Mouse (Mus musculus) bone marrow macrophage, adult 2 months (primary cell): Measurements from ENCODE around the gene Cnih2.

Source experiments
- CTCF ChIP-seq: IDR thresholded peaks from 2 replicates; pipeline ENCODE4 v1.5.1; 2012; ENCODE audit warnings: low read depth, mild to moderate bottlenecking, low read length, moderate library complexity
- POLR2A ChIP-seq: IDR thresholded peaks from 2 replicates; pipeline ENCODE4 v1.6.1; 2012; ENCODE audit warnings: mild to moderate bottlenecking, low read depth, low read length, borderline replicate concordance

DNA sequence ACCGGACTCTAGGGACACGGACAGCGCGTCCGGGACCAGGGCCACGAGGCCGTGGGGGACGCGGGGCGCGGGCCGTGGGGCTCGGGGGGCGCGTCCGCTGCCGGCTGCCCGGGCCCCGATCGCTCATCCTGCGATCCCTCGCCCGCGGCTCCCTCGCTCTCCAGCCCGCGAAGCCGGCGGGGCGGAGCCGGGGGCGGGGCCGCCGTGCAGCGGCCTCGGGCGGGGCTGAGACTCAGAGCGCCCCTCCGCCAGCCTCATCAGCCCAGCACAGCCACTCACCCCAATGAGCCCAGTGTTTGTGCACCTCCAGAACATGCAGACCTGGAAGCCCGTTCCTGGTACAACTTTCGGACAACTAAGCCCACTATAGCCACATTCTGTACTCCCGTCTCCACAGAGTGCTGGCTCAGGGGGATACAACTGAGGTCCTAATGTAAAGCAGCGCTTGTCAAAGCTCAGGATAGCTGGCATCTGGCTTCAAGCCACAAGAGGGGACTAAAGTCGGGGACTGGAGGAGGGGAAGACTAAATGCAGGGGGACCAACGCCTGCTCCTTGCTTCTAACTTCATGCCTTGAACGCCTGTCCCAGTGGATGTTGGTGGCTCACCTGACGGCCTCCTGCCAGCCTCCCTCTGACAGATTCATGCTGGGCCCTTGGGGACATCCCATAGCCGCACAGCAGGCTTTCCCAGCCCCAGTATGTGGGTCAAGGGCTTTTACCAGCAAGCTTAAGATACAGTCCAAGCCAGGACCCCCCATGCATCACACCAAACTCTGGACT, at the start of gene Cnih2:
- TF ChIP-seq CTCF (no peak), POLR2A (no peak)
